Mouse (Mus musculus): ENCODE results near the gene Cers2. TPM values are rescaled to one million over a fixed set of nuclear protein-coding genes. Genes with fewer than 3 reads are reported as not detected.

Gene Cers2
- polyA plus RNA-seq, 1 experiment from 2014 or later: 138 TPM

GRCm38 (mm10) chr3:95292899-95293298, 21.7 kb upstream of the Cers2 start:
- no peak for ATAC-seq (ENCODE audit: insufficient read depth, low FRiP score, low read depth)
- Histone ChIP-seq H3K9ac (no peak overlapping the region), H3K4me3 (replicated peaks) (no peak overlapping the region), H3K27ac (no peak overlapping the region), H3K4me2 (no peak overlapping the region), H3K27me3 (replicated peaks) (no peaks in the 10 kb centered on the region), H3K9me3 (no peaks in the 10 kb centered on the region), H3K36me3 (peaks cover 54% of the 10 kb centered on the region), H3K4me1 (peaks cover 12% of the 10 kb centered on the region; the same call in 1 of the 2 replicates)
- 90% methylated on average over 2 of the region's 2 CpGs for WGBS

GRCm38 (mm10) chr3:95293537-95293936, 21.1 kb upstream of the Cers2 start:
- ATAC-seq (ENCODE audit: insufficient read depth, low FRiP score, low read depth): no peak
- Histone ChIP-seq H3K36me3 (peaks cover 49% of the 10 kb centered on the region), H3K9me3 (no peaks in the 10 kb centered on the region), H3K27me3 (replicated peaks) (no peaks in the 10 kb centered on the region), H3K4me3 (replicated peaks) (no peak overlapping the region), H3K4me1 (peaks cover 12% of the 10 kb centered on the region; the same call in 1 of the 2 replicates), H3K27ac (0 out of 2 replicates have a peak overlapping the region, but pooled peaks have one; percentile 13), H3K4me2 (no peak overlapping the region), H3K9ac (no peak overlapping the region)
- 64% methylated on average over 11 of the region's 11 CpGs for WGBS

GRCm38 (mm10) chr3:95294316-95294715, 20.3 kb upstream of the Cers2 start:
- H3K4me2 ChIP-seq: no peak overlapping the region
- H3K27me3 ChIP-seq (replicated peaks): no peaks in the 10 kb centered on the region
- H3K9me3 ChIP-seq: no peaks in the 10 kb centered on the region
- H3K9ac ChIP-seq: no peak overlapping the region
- ATAC-seq (ENCODE audit: insufficient read depth, low FRiP score, low read depth): no peak
- peaks cover 45% of the 10 kb centered on the region for H3K36me3 ChIP-seq
- 87% methylated on average over 7 of the region's 7 CpGs for WGBS
- H3K4me3 ChIP-seq (replicated peaks): no peak overlapping the region
- 0 out of 2 replicates have a peak overlapping the region, but pooled peaks have one; percentile 13 for H3K27ac ChIP-seq
- H3K4me1 ChIP-seq: peaks cover 12% of the 10 kb centered on the region; the same call in 1 of the 2 replicates

- Histone ChIP-seq H3K4me3 (replicated peaks) (no peak overlapping the region), H3K27ac (no peak overlapping the region), H3K27me3 (replicated peaks) (no peaks in the 10 kb centered on the region), H3K9me3 (no peaks in the 10 kb centered on the region), H3K4me2 (no peak overlapping the region), H3K9ac (no peak overlapping the region), H3K36me3 (peaks cover 45% of the 10 kb centered on the region), H3K4me1 (peaks cover 12% of the 10 kb centered on the region; the same call in 1 of the 2 replicates)
- 88% methylated on average over 5 of the region's 5 CpGs for WGBS
- no peak for ATAC-seq (ENCODE audit: insufficient read depth, low FRiP score, low read depth)
These were observed 19.9 kb upstream of the Cers2 start for GRCm38 (mm10) chr3:95294718-95295117.

- H3K4me2 ChIP-seq: no peak overlapping the region
- peaks cover 45% of the 10 kb centered on the region for H3K36me3 ChIP-seq
- H3K27me3 ChIP-seq (replicated peaks): no peaks in the 10 kb centered on the region
- 72% methylated on average over 11 of the region's 11 CpGs for WGBS
- H3K4me1 ChIP-seq: peaks cover 12% of the 10 kb centered on the region; the same call in 1 of the 2 replicates
- no peaks in the 10 kb centered on the region for H3K9me3 ChIP-seq
- no peak overlapping the region for H3K9ac ChIP-seq
- no peak overlapping the region for H3K27ac ChIP-seq
- ATAC-seq (ENCODE audit: insufficient read depth, low FRiP score, low read depth): peak; percentile 23; the same call in 1 of the 2 replicates
- no peak overlapping the region for H3K4me3 ChIP-seq (replicated peaks)
These were observed 19.1 kb upstream of the Cers2 start for GRCm38 (mm10) chr3:95295321-95296102.

DNA sequence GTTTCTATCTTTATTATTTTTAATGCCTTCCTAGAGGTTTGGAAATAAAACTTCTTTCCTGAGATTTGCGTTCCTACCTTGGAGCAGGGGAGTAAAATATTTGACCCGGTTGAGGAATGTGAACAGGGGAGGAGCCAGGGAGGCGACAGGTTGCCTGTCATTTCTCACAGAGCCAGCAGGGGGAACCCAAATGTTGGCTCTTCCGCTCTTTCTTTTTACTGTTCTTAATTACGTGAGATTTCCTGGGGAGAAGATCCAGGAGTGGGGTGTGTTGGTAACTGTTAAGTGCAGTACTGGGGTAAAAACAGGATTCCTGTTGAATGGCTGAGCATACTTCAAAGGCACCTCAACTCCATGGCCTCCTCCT, 18.5 kb upstream of the Cers2 start:
- Histone ChIP-seq H3K9me3 (no peaks in the 10 kb centered on the region), H3K4me2 (no peak overlapping the region), H3K4me3 (replicated peaks) (no peak overlapping the region), H3K36me3 (peaks cover 41% of the 10 kb centered on the region), H3K4me1 (peaks cover 12% of the 10 kb centered on the region; the same call in 1 of the 2 replicates), H3K9ac (no peak overlapping the region), H3K27me3 (replicated peaks) (no peaks in the 10 kb centered on the region), H3K27ac (0 out of 2 replicates have a peak overlapping the region, but pooled peaks have one; percentile 14)
- 13% methylated on average over 5 of the region's 5 CpGs for WGBS
- no peak for ATAC-seq (ENCODE audit: insufficient read depth, low FRiP score, low read depth)

DNA sequence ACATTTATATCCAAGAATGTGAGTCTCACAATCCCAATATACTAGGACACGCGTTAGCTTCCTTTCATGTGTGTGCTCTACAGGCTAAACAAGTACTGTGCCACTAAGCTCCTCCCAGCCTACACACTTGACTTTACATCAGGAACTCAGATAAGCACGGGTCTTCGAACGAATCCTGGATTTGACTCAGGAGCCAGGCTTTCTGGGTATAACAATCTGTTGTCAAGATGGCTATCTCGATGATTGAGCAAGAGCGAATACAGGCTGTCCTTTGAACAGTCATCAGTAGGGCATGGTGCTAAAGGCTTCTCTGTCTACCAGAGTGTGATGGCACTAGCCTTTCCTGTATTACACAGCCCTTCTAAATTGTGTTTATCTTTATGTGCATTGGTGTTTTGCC, 16.6 kb upstream of the Cers2 start:
- Histone ChIP-seq H3K4me2 (no peak overlapping the region), H3K4me1 (peaks cover 12% of the 10 kb centered on the region; the same call in 1 of the 2 replicates), H3K4me3 (replicated peaks) (no peak overlapping the region), H3K27me3 (replicated peaks) (no peaks in the 10 kb centered on the region), H3K9ac (no peak overlapping the region), H3K9me3 (no peaks in the 10 kb centered on the region), H3K27ac (no peak overlapping the region), H3K36me3 (peaks cover 35% of the 10 kb centered on the region)
- ATAC-seq (ENCODE audit: insufficient read depth, low FRiP score, low read depth): no peak
- WGBS: 75% methylated on average over 7 of the region's 7 CpGs

- H3K36me3 ChIP-seq: peaks cover 13% of the 10 kb centered on the region; the same call in 1 of the 2 replicates
- no peak overlapping the region for H3K9ac ChIP-seq
- WGBS: 78% methylated on average over 3 of the region's 3 CpGs
- H3K27me3 ChIP-seq (replicated peaks): no peaks in the 10 kb centered on the region
- no peak overlapping the region for H3K4me3 ChIP-seq (replicated peaks)
- no peaks in the 10 kb centered on the region for H3K9me3 ChIP-seq
- no peak overlapping the region for H3K4me2 ChIP-seq
- peaks cover 3% of the 10 kb centered on the region; the same call in 1 of the 2 replicates for H3K4me1 ChIP-seq
- H3K27ac ChIP-seq: no peak overlapping the region
- no peak for ATAC-seq (ENCODE audit: insufficient read depth, low FRiP score, low read depth)
These were observed 13.3 kb upstream of the Cers2 start for GRCm38 (mm10) chr3:95301204-95301796.

DNA sequence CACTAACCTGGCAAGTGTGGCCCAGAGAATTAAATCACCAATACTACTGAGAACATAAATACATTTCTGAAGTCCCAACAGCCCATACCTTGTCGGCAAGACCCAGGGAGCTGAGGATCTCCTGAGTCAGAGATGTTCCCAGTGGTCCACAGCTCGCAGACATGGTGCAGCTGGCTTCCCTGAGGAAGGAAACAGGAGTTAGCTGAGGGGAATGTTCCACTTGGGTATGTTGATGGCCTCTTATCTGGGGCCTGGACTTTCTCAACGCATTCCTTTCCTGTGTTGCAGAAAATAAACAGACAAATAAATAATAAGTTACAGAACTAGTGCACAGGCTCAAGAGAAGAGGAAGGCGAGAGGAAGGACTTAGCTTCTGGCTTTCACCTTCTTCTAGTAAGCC, 8.3 kb upstream of the Cers2 start:
- ATAC-seq (ENCODE audit: insufficient read depth, low FRiP score, low read depth): no peak
- WGBS: 69% methylated on average over 4 of the region's 4 CpGs
- H3K9me3 ChIP-seq: no peaks in the 10 kb centered on the region
- no peaks in the 10 kb centered on the region for H3K36me3 ChIP-seq
- no peaks in the 10 kb centered on the region for H3K27me3 ChIP-seq (replicated peaks)
- 0 out of 2 replicates have a peak, but pooled peaks cover 4% of the 10 kb centered on the region for H3K4me1 ChIP-seq
- H3K9ac ChIP-seq: no peak overlapping the region
- H3K27ac ChIP-seq: no peak overlapping the region
- H3K4me3 ChIP-seq (replicated peaks): no peak overlapping the region
- no peak overlapping the region for H3K4me2 ChIP-seq

- 42% methylated on average over 7 of the region's 7 CpGs for WGBS
- no peak within 1 kb of the TSS for H3K4me2 ChIP-seq
- 0 out of 2 replicates have a peak, but pooled peaks cover 4% of the 10 kb centered on the region for H3K4me1 ChIP-seq
- H3K9ac ChIP-seq: no peak within 1 kb of the TSS
- H3K27ac ChIP-seq: peak within 1 kb of the TSS; percentile 35; the same call in 1 of the 2 replicates
- no peak within 1 kb of the TSS for H3K4me3 ChIP-seq (replicated peaks)
- no peaks in the 10 kb centered on the region for H3K9me3 ChIP-seq
- H3K36me3 ChIP-seq: no peaks in the 10 kb centered on the region
- H3K27me3 ChIP-seq (replicated peaks): no peaks in the 10 kb centered on the region
- peak; percentile 14; the same call in 1 of the 2 replicates for ATAC-seq (ENCODE audit: insufficient read depth, low FRiP score, low read depth)
These were observed 7.5 kb upstream of the Cers2 start, which contains the start of gene Anxa9 for GRCm38 (mm10) chr3:95307100-95307499. TSS of gene Anxa9 (minus strand) at chr3:95307176.

DNA sequence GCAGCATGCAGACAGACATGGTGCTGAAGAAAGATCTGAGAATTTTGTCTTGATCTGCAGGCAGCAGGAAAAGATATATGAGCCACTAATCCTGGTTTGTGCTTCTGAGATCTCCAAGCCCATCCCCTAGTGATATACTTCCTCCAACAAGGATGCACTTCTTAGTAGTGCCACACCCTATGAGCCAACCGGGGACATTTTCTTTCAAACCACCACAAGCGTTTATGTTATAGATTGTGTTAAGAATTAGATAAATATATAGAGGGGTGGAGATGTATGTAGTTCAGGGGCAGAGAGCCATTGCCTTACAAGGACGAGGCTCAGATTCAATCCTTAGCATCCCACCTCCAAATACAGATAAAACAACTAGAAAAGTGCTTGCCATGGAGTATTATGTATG, 4.1 kb upstream of the Cers2 start:
- H3K4me3 ChIP-seq (replicated peaks): no peak overlapping the region
- no peak for ATAC-seq (ENCODE audit: insufficient read depth, low FRiP score, low read depth)
- H3K9ac ChIP-seq: no peak overlapping the region
- 0 out of 2 replicates have a peak, but pooled peaks cover 4% of the 10 kb centered on the region for H3K4me1 ChIP-seq
- 58% methylated on average over 3 of the region's 3 CpGs for WGBS
- no peaks in the 10 kb centered on the region for H3K27me3 ChIP-seq (replicated peaks)
- H3K4me2 ChIP-seq: no peak overlapping the region
- no peak overlapping the region for H3K27ac ChIP-seq
- no peaks in the 10 kb centered on the region for H3K9me3 ChIP-seq
- no peaks in the 10 kb centered on the region for H3K36me3 ChIP-seq

All from stomach, embryonic 15.5 days (tissue).